Mouse (Mus musculus) WW6 (cell line): ENCODE data around the gene Vmn1r126.
"Not testable (repeated sequence)": the region's sequence is repeated elsewhere in the genome, so short reads cannot be mapped to it uniquely, and the experiment has no call there.

Experiments used
- DNase-seq: peaks from one replicate; pipeline ENCODE4 v3.0.0-alpha.2; 2013; ENCODE audit warnings: low read depth, low spot score

The Vmn1r126 gene

GRCm38 (mm10) chr7:21301367-21301766, at the start of gene Vmn1r126:
Gene Vmn1r126, minus strand, starts transcription at chr7:21301467.
- DNase-seq: not testable (repeated sequence)

GRCm38 (mm10) chr7:21349073-21349472, 47.8 kb upstream of the Vmn1r126 start, which contains the start of gene Vmn1r128:
Gene Vmn1r128, plus strand, starts transcription at chr7:21349373.
- DNase-seq: not testable (repeated sequence)

DNA sequence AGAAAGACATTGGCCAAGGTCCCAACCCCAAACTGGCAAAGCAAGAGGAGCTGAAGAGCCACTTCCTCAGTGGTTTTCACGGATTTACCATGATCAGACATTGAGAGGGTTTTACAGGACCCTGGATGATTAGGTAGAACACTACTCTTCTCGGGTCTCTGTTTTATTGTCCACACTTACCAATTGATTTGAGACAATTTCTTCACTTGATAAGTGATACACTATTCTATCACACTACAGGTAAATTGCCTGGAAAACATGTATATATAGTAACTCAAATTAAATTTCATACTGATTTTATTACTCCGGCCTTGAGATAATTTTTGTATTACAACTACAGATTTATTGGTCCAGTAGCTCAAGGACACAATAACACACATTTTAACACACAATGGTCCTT, 18.5 kb upstream of the Vmn1r126 start, which contains the start of gene Vmn1r127:
TSS of gene Vmn1r127 (minus strand) at position 101 of the 400 bp plus-strand sequence.
- DNase-seq: not testable (repeated sequence)

GRCm38 (mm10) chr7:21271879-21272278, 29.4 kb downstream of the Vmn1r126 start, which contains the start of gene Vmn1r125:
Gene Vmn1r125, plus strand, starts transcription at chr7:21272179.
- DNase-seq: not testable (repeated sequence)

DNA sequence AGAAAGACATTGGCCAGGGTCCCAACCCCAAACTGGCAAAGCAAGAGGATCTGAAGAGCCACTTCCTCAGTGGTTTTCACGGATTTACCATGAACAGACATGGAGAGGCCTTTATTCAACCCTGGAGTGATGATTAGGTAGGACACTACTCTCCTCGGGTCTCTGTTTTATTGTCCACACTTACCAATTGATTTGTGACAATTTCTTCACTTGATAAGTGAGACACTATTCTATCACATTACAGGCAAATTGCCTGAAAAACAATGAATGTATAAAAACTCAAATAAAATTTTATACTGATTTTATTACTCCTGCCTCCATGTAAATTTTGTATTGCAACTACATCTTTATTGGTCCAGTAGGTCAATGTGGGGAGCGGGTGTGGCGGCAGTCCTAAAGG, 40.8 kb downstream of the Vmn1r126 start, which contains the start of gene Vmn1r124:
TSS of gene Vmn1r124 (minus strand) at position 101 of the 400 bp plus-strand sequence.
- DNase-seq: not testable (repeated sequence)
